Mouse (Mus musculus) spleen, adult 2 months (tissue): ENCODE results near the gene Tomm22. TPM values are rescaled to one million over a fixed set of nuclear protein-coding genes. Genes with fewer than 3 reads are reported as not detected.

ENCODE experiments used
- DNase-seq, 2 experiments: peaks; one replicate each; pipeline versions ENCODE4 v3.0.0 to v3.0.0-alpha.2; 2012 to 2021; ENCODE audit warnings: low spot score in 2 of 2, low read depth in 1 of 2
- H3K27ac ChIP-seq: fragments of 200-500 bp; 2 replicates; pipeline ENCODE4 v1.5.1; 2012; ENCODE audit warnings: low read length, inconsistent platforms; ENCODE audit not compliant: insufficient read depth
- H3K27me3 ChIP-seq: fragments of 200-500 bp; 2 replicates; pipeline ENCODE4 v1.6.1; 2012; ENCODE audit warnings: mild to moderate bottlenecking, moderate library complexity, low read length, inconsistent platforms; ENCODE audit not compliant: control insufficient read depth, insufficient read depth
- H3K36me3 ChIP-seq: fragments of 200-500 bp; 2 replicates; pipeline ENCODE4 v1.6.1; 2012; ENCODE audit warnings: mild to moderate bottlenecking, low read length, inconsistent platforms; ENCODE audit not compliant: control insufficient read depth, insufficient read depth
- H3K4me1 ChIP-seq: fragments of 200-500 bp; 2 replicates; pipeline ENCODE4 v1.6.1; 2011; ENCODE audit warnings: inconsistent platforms; ENCODE audit not compliant: control insufficient read depth, insufficient read depth, insufficient read length
- H3K4me3 ChIP-seq: fragments of 200-500 bp; 2 replicates; pipeline ENCODE4 v1.5.1; 2011; ENCODE audit warnings: mild to moderate bottlenecking, inconsistent platforms; ENCODE audit not compliant: insufficient read depth, insufficient read length; ENCODE audit errors: extremely low read depth
- CTCF ChIP-seq: fragments of 200-500 bp; IDR thresholded peaks from 2 replicates; pipeline ENCODE4 v1.5.1; 2011; ENCODE audit warnings: mild to moderate bottlenecking, inconsistent platforms; ENCODE audit not compliant: insufficient read depth, insufficient read length, insufficient replicate concordance; ENCODE audit errors: extremely low read depth
- POLR2A ChIP-seq: fragments of 200-500 bp; IDR thresholded peaks from 2 replicates; pipeline ENCODE4 v1.6.1; 2011; ENCODE audit warnings: low read depth, low read length, inconsistent platforms
- WGBS: fragments of 180-500 bp; shearing (Covaris S2); methylation state at CpG from one replicate; pipeline ENCODE4 v1.1.7; 2018; 5-methylcytosine and 5-hydroxymethylcytosine counted together
- polyA plus RNA-seq: library from polyadenylated mRNA; depleted of rRNA; stranded (reverse); fragments of >200 nt; gene quantifications from 2 replicates; pipeline ENCODE4 v1.2.3, GENCODE M21; 2012

The Tomm22 gene
- polyA plus RNA-seq, 1 experiment: 19.5 TPM

DNA sequence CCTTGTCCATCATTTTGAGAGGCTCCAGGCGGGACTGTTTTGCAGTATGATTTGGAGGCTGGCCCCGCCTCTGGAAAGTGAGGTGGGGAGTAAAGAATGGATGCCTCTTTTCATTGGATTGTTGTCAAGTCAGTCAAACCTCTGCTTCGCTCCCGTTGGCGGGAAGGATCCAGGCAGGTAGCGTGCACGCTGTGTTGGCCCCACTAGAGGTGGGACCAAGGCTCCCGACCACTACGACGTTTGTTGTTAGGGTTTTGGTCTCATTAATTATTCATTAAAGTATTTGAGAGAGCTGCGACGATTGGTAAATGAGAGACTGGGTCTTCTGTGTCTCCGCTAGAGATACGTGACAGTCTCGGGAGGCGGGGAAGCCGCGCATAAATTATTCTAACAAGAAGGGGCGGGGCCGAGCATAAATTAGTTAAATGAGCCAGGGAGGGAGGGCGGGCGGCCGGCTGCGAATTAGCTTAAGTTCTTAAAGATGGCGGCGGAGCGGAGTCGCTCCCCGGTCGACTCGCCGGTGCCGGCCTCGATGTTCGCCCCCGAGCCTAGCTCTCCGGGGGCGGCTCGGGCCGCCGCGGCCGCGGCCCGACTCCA, 19.9 kb downstream of the Tomm22 start, which contains the start of gene Gtpbp1:
Gene Gtpbp1 (plus strand): TSS at position 420 of the 597 bp plus-strand sequence.
- no peaks in the 10 kb centered on the region for H3K27me3 ChIP-seq
- WGBS: under 1% methylated on average over 43 of the region's 45 CpGs
- H3K36me3 ChIP-seq: peaks cover 1% of the 10 kb centered on the region; the same call in 1 of the 2 replicates
- peak; percentile 91 to 99 for DNase-seq
- H3K4me1 ChIP-seq: peaks cover 26% of the 10 kb centered on the region; the same call in 1 of the 2 replicates
- TF ChIP-seq POLR2A (peak; percentile 66), CTCF (no peak)
- peak within 1 kb of the TSS; percentile 79 for H3K27ac ChIP-seq
- H3K4me3 ChIP-seq: peak within 1 kb of the TSS; percentile 83

DNA sequence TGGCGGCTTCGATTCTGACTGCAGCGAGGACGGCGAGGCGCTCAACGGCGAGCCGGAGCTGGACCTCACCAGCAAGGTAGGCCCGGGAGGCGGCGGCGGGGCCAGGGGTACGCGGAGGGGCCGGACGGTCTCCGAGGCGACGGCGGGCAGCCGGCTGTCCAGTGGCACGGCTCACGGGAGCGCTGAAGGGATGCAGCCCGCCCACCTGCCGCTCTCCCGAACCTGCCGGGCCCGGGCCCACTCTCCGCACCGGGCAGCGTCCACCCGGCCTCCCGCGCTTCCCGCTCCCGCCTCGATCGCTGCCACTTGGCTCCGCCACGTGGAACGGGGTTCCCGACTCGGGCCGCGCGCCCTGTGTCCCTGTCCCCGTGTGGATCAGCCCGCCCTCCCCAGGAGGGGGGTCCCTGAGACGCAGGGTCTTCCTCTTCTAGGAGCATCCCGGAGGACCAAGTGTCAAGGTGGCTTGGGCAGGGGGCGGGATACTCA, 20.4 kb downstream of the Tomm22 start:
- H3K27ac ChIP-seq: peak overlapping the region; percentile 79
- peak overlapping the region; percentile 83 for H3K4me3 ChIP-seq
- DNase-seq: peak in 1 of 2 experiments; percentile 41
- H3K4me1 ChIP-seq: peaks cover 21% of the 10 kb centered on the region; the same call in 1 of the 2 replicates
- TF ChIP-seq CTCF (no peak), POLR2A (no peak)
- H3K27me3 ChIP-seq: no peaks in the 10 kb centered on the region
- H3K36me3 ChIP-seq: peaks cover 1% of the 10 kb centered on the region; the same call in 1 of the 2 replicates
- under 1% methylated on average over 40 of the region's 53 CpGs for WGBS

DNA sequence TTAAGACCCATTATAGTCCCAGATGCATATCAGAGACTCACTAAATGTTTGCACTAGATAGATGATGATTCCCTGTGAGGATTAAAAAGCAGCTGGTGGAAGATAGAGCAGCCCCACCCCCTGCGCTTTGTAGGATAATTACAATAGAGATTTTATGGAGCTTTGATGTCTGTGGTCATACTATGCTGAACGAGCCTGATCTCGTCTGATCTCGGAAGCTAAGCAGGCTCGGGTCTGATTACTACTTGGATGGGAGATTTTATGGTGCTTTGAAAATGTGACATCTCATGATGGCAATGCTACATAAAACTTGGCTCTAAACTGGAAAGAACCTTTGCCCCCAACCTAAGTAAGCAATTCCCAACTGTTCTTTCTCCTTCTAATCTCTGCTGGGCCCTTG, 21.7 kb downstream of the Tomm22 start:
- TF ChIP-seq POLR2A (no peak), CTCF (no peak)
- no peak overlapping the region for H3K27ac ChIP-seq
- no peaks in the 10 kb centered on the region for H3K27me3 ChIP-seq
- peaks cover 14% of the 10 kb centered on the region; the same call in 1 of the 2 replicates for H3K4me1 ChIP-seq
- peaks cover 6% of the 10 kb centered on the region for H3K36me3 ChIP-seq
- DNase-seq: no peak
- WGBS: 88% methylated on average over 5 of the region's 5 CpGs
- H3K4me3 ChIP-seq: no peak overlapping the region

DNA sequence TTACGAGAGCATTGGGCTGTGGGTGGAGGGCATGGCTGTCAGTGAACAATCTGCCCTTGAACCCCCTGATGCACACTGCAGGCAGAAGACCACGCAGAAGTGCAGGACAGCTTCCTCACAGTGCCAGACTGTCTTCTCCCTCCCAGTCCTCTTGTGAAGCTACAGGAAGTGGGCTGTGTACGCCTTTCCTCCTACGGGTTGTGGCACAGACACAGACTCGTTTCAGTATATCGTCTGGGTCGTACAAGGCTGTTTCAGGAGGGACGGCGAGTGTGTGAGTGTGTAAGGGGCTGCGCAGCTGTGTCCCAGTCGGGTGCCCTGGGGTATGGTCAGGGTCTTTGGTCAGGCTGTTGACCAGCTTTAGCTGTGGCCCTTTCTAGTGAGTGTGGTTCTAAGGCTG, 23.1 kb downstream of the Tomm22 start:
- DNase-seq: peak in 1 of 2 experiments; percentile 38

DNA sequence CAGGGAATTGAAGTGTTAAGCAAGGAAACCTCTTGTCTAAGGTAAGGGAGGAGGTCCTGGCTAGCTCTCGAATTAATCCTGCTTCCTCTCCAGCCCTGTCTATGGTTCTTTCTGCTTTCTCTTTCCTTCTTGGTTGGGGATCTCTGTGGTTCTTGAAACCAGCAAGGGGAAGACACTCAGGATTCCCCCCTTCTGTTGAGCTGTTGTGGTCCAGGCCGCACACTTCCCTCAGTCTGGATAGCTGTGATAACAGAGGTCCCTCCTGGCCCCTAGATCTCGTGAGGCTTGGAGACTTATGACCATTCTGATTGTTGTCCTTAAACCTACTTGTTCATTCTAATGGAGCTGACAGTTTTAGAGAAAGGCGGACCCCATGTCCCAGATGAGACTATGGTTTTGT, 23.9 kb downstream of the Tomm22 start:
- Histone ChIP-seq H3K36me3 (peaks cover 6% of the 10 kb centered on the region), H3K4me1 (peaks cover 11% of the 10 kb centered on the region; the same call in 1 of the 2 replicates), H3K27me3 (no peaks in the 10 kb centered on the region), H3K27ac (peak overlapping the region; percentile 69), H3K4me3 (no peak overlapping the region)
- 44% methylated on average over 4 of the region's 4 CpGs for WGBS
- no peak for DNase-seq
- TF ChIP-seq POLR2A: no peak
- no peak for TF ChIP-seq CTCF

More for the DNA sequence above, 23.1 kb downstream of the Tomm22 start:
- H3K36me3 ChIP-seq: peaks cover 6% of the 10 kb centered on the region
- TF ChIP-seq POLR2A: no peak
- no peak for TF ChIP-seq CTCF
- H3K27me3 ChIP-seq: no peaks in the 10 kb centered on the region
- peaks cover 11% of the 10 kb centered on the region; the same call in 1 of the 2 replicates for H3K4me1 ChIP-seq
- peak overlapping the region; percentile 69 for H3K27ac ChIP-seq
- H3K4me3 ChIP-seq: peak overlapping the region; percentile 51
- 3% methylated on average over 11 of the region's 11 CpGs for WGBS

DNA sequence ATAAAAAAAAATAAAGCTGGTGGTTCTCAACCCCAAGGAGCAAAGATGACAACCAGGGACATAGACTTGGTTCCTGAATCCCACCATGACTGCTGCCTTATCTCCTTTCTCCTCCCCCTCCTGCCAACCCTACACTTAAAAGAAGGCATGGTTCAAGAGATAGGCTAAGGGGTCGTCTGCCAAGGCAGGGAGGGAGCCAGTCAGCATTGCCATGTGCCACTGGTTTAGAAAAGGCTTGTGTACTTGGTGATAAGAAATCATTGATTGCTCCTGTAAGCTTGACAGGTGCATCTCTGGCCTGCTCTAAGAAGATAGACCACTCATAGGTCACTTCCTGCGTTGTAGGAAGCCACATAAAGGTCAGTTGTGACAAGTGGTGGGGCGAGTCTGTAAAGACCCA, 24.9 kb downstream of the Tomm22 start:
- H3K27ac ChIP-seq: no peak overlapping the region
- H3K4me1 ChIP-seq: peaks cover 11% of the 10 kb centered on the region; the same call in 1 of the 2 replicates

DNA sequence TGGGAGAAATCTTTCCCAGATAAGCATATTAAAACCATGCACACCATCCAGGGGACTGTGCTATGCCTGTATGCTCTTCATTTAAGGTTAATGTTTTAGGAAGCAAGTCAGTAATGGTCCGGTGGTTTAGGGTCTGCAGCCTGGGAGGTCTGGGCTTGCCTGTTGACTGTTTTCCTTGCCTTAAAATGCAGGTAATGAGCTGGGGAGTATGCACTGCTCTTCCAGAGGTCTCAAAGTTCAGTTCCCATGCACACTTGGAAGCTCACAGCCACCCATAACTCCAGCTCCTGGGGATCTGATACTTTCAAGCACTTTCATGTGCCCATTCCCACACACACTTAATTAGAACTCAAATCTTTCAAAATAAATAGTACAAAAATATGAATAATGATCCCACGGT, 25.8 kb downstream of the Tomm22 start:
- peaks cover 11% of the 10 kb centered on the region; the same call in 1 of the 2 replicates for H3K4me1 ChIP-seq
- H3K27me3 ChIP-seq: no peaks in the 10 kb centered on the region
- no peak overlapping the region for H3K27ac ChIP-seq
- no peak overlapping the region for H3K4me3 ChIP-seq
- peaks cover 6% of the 10 kb centered on the region for H3K36me3 ChIP-seq
- DNase-seq: no peak
- WGBS: 95% methylated on average over 2 of the region's 2 CpGs
- TF ChIP-seq CTCF (no peak), POLR2A (no peak)

More for the DNA sequence above, 24.9 kb downstream of the Tomm22 start:
- WGBS: 75% methylated on average over 3 of the region's 3 CpGs
- no peaks in the 10 kb centered on the region for H3K27me3 ChIP-seq
- no peak overlapping the region for H3K4me3 ChIP-seq
- no peak for TF ChIP-seq POLR2A
- no peak for TF ChIP-seq CTCF
- H3K36me3 ChIP-seq: peaks cover 6% of the 10 kb centered on the region
- no peak for DNase-seq
